Mouse (Mus musculus): ENCODE data around the gene Ctsc. TPM values are rescaled to one million over a fixed set of nuclear protein-coding genes. Genes with fewer than 3 reads are reported as not detected.

The Ctsc gene
- polyA plus RNA-seq, 1 experiment from 2014 or later, result 28.3 TPM

Other genes with a start within 250 kb of the Ctsc start
- 1.7 and 4.1 TPM in 2 replicates for gene Rab38, start 152.2 kb downstream of the Ctsc start, polyA plus RNA-seq (2016; fragmentation: Nextera tagmentation; extraction: Ambion mirVana)

All from heart, embryonic 10.5 days (tissue).